Mouse (Mus musculus): Measurements from ENCODE around the gene Krt28. TPM values are rescaled to one million over a fixed set of nuclear protein-coding genes. Genes with fewer than 3 reads are reported as not detected.

Krt28 gene
- total RNA-seq (2021) (not detected), polyA plus RNA-seq (2012; rRNA removed) (not detected in 2 replicates)
- long read RNA-seq: 0 reads

GRCm38 (mm10) chr11:99374803-99375202, at the start of gene Krt28:
TSS of gene Krt28 (minus strand) at chr11:99374903.
- DNase-seq: no peak

GRCm38 (mm10) chr11:99422159-99422558, 47.5 kb upstream of the Krt28 start, which contains the start of gene Krt12:
TSS of gene Krt12 (minus strand) at chr11:99422259.
- no peak for DNase-seq

GRCm38 (mm10) chr11:99420586-99420985, 45.9 kb upstream of the Krt28 start:
- no peak for DNase-seq

- DNase-seq: no peak
Measured at GRCm38 (mm10) chr11:99417819-99418218, 43.1 kb upstream of the Krt28 start.

- DNase-seq: no peak
Measured at GRCm38 (mm10) chr11:99416902-99417301, 42.2 kb upstream of the Krt28 start.

- no peak for DNase-seq
Measured at GRCm38 (mm10) chr11:99414463-99415147, 39.9 kb upstream of the Krt28 start.

- peak; percentile 12 for DNase-seq
Measured at GRCm38 (mm10) chr11:99413247-99413646, 38.5 kb upstream of the Krt28 start.

- DNase-seq: no peak
Measured at GRCm38 (mm10) chr11:99406186-99406585, 31.5 kb upstream of the Krt28 start.

GRCm38 (mm10) chr11:99399956-99400549, 25.4 kb upstream of the Krt28 start:
- DNase-seq: no peak

GRCm38 (mm10) chr11:99398832-99399231, 24.1 kb upstream of the Krt28 start:
- no peak for DNase-seq

- DNase-seq: no peak
Measured at GRCm38 (mm10) chr11:99398084-99398483, 23.4 kb upstream of the Krt28 start.

GRCm38 (mm10) chr11:99396661-99397060, 22.0 kb upstream of the Krt28 start:
- DNase-seq: no peak

- DNase-seq: no peak
Measured at GRCm38 (mm10) chr11:99396034-99396433, 21.3 kb upstream of the Krt28 start.

- no peak for DNase-seq
Measured at GRCm38 (mm10) chr11:99392492-99392891, 17.8 kb upstream of the Krt28 start.

- no peak for DNase-seq
Measured at GRCm38 (mm10) chr11:99391375-99391774, 16.7 kb upstream of the Krt28 start.

GRCm38 (mm10) chr11:99390866-99391265, 16.2 kb upstream of the Krt28 start:
- no peak for DNase-seq

- DNase-seq: no peak
Measured at GRCm38 (mm10) chr11:99389264-99389663, 14.6 kb upstream of the Krt28 start, which contains the start of gene Krt10. TSS of gene Krt10 (minus strand) at chr11:99389364.

- no peak for DNase-seq
Measured at GRCm38 (mm10) chr11:99388661-99389060, 14.0 kb upstream of the Krt28 start.

GRCm38 (mm10) chr11:99385813-99386721, 11.4 kb upstream of the Krt28 start:
- DNase-seq: peak; percentile 95

GRCm38 (mm10) chr11:99379568-99379967, 4.9 kb upstream of the Krt28 start:
- peak; percentile 70 for DNase-seq

- no peak for DNase-seq
Measured at GRCm38 (mm10) chr11:99369853-99370451, 4.8 kb downstream of the Krt28 start.

- DNase-seq: no peak
Measured at GRCm38 (mm10) chr11:99369229-99369628, 5.5 kb downstream of the Krt28 start.

Measured in adrenal gland, adult 2 months (tissue).